Mouse (Mus musculus) WW6 (cell line): ENCODE measurements around the gene Dstn.

Source experiments
- DNase-seq: peaks from one replicate; pipeline ENCODE4 v3.0.0-alpha.2; 2013; ENCODE audit warnings: low read depth, low spot score

Gene Dstn

GRCm38 (mm10) chr2:143915600-143916135, 548 bp downstream of the Dstn start:
- no peak for DNase-seq

GRCm38 (mm10) chr2:143916229-143916628, 1.1 kb downstream of the Dstn start:
- DNase-seq, result no peak

- no peak for DNase-seq
Observed at GRCm38 (mm10) chr2:143917622-143918021, 2.5 kb downstream of the Dstn start.

GRCm38 (mm10) chr2:143918831-143919502, 3.8 kb downstream of the Dstn start:
- DNase-seq, result no peak

GRCm38 (mm10) chr2:143924085-143924484, 9.0 kb downstream of the Dstn start:
- no peak for DNase-seq

- DNase-seq, result no peak
Observed at GRCm38 (mm10) chr2:143925826-143926225, 10.7 kb downstream of the Dstn start.

GRCm38 (mm10) chr2:143929607-143930311, 14.6 kb downstream of the Dstn start:
- DNase-seq, result no peak

- no peak for DNase-seq
Observed at GRCm38 (mm10) chr2:143932340-143932873, 17.3 kb downstream of the Dstn start.

- DNase-seq, result no peak
Observed at GRCm38 (mm10) chr2:143933516-143933915, 18.4 kb downstream of the Dstn start.

- no peak for DNase-seq
Observed at GRCm38 (mm10) chr2:143934439-143934838, 19.3 kb downstream of the Dstn start.

- no peak for DNase-seq
Observed at GRCm38 (mm10) chr2:143937861-143938260, 22.7 kb downstream of the Dstn start.

GRCm38 (mm10) chr2:143940406-143940805, 25.3 kb downstream of the Dstn start:
- DNase-seq, result no peak

- no peak for DNase-seq
Observed at GRCm38 (mm10) chr2:143944796-143945195, 29.7 kb downstream of the Dstn start.

GRCm38 (mm10) chr2:143945466-143946075, 30.5 kb downstream of the Dstn start:
- no peak for DNase-seq

- DNase-seq, result no peak
Observed at GRCm38 (mm10) chr2:143946399-143946798, 31.3 kb downstream of the Dstn start.

GRCm38 (mm10) chr2:143947981-143948380, 32.9 kb downstream of the Dstn start:
- DNase-seq, result no peak

GRCm38 (mm10) chr2:143948416-143948815, 33.3 kb downstream of the Dstn start:
- no peak for DNase-seq

- DNase-seq, result no peak
Observed at GRCm38 (mm10) chr2:143949217-143949616, 34.1 kb downstream of the Dstn start.

- DNase-seq, result no peak
Observed at GRCm38 (mm10) chr2:143950290-143951027, 35.3 kb downstream of the Dstn start.

- no peak for DNase-seq
Observed at GRCm38 (mm10) chr2:143951028-143951420, 35.9 kb downstream of the Dstn start.

GRCm38 (mm10) chr2:143951546-143952315, 36.6 kb downstream of the Dstn start:
- DNase-seq, result no peak
